Mouse (Mus musculus) lung, postnatal 0 days (tissue): ENCODE results near the gene Cfdp1.

Source experiments
- CTCF ChIP-seq: IDR thresholded peaks from 2 replicates; pipeline ENCODE4 v1.5.1; 2016; ENCODE audit warnings: antibody characterized with exemption, mild to moderate bottlenecking
- EP300 ChIP-seq: IDR thresholded peaks from 2 replicates; pipeline ENCODE4 v1.6.1; 2016; ENCODE audit warnings: antibody characterized with exemption, mild to moderate bottlenecking, control low read depth

GRCm38 (mm10) chr8:111765616-111766015 is 88.5 kb downstream of the Cfdp1 start:
- TF ChIP-seq CTCF (no peak), EP300 (no peak)
